Mouse (Mus musculus) liver, adult (tissue): ENCODE measurements around the gene Oas1h.
"Not testable (repeated sequence)": the region's sequence is repeated elsewhere in the genome, so short reads cannot be mapped to it uniquely, and the experiment has no call there.

Source experiments
- GATA4 ChIP-seq: IDR thresholded peaks from 2 replicates; pipeline ENCODE4 v1.6.1; 2014; ENCODE audit warnings: mild to moderate bottlenecking, low read length; ENCODE audit not compliant: insufficient replicate concordance

Gene Oas1h

GRCm38 (mm10) chr5:120870081-120870480, 8.9 kb downstream of the Oas1h start:
- TF ChIP-seq GATA4: no peak

GRCm38 (mm10) chr5:120870782-120871181, 9.6 kb downstream of the Oas1h start:
- no peak for TF ChIP-seq GATA4

- no peak for TF ChIP-seq GATA4
Observed at GRCm38 (mm10) chr5:120871469-120871868, 10.2 kb downstream of the Oas1h start.

GRCm38 (mm10) chr5:120887413-120887812, 26.2 kb downstream of the Oas1h start, which contains the start of gene Oas1g:
Gene Oas1g (minus strand): TSS chr5:120887613.
- not testable (repeated sequence) for TF ChIP-seq GATA4

GRCm38 (mm10) chr5:120887831-120888230, 26.6 kb downstream of the Oas1h start:
- no peak for TF ChIP-seq GATA4

- no peak for TF ChIP-seq GATA4
Observed at GRCm38 (mm10) chr5:120890026-120890425, 28.8 kb downstream of the Oas1h start.

GRCm38 (mm10) chr5:120890991-120891390, 29.8 kb downstream of the Oas1h start:
- no peak for TF ChIP-seq GATA4

GRCm38 (mm10) chr5:120892243-120892660, 31.0 kb downstream of the Oas1h start:
- TF ChIP-seq GATA4: no peak

- TF ChIP-seq GATA4: no peak
Observed at GRCm38 (mm10) chr5:120895231-120895900, 34.1 kb downstream of the Oas1h start.

- TF ChIP-seq GATA4: no peak
Observed at GRCm38 (mm10) chr5:120898307-120898706, 37.1 kb downstream of the Oas1h start.

GRCm38 (mm10) chr5:120898726-120899125, 37.5 kb downstream of the Oas1h start:
- no peak for TF ChIP-seq GATA4

- TF ChIP-seq GATA4: no peak
Observed at GRCm38 (mm10) chr5:120900666-120901065, 39.4 kb downstream of the Oas1h start.

- TF ChIP-seq GATA4: no peak
Observed at GRCm38 (mm10) chr5:120902056-120902455, 40.8 kb downstream of the Oas1h start.

GRCm38 (mm10) chr5:120906791-120907733, 45.8 kb downstream of the Oas1h start, which contains the start of gene Oas1a:
Gene Oas1a (minus strand): TSS chr5:120907521.
- not testable (repeated sequence) for TF ChIP-seq GATA4

- no peak for TF ChIP-seq GATA4
Observed at GRCm38 (mm10) chr5:120908196-120908920, 47.1 kb downstream of the Oas1h start.
